Mouse (Mus musculus) stomach, embryonic 16.5 days (tissue): ENCODE results near the gene Gm16503. TPM values are rescaled to one million over a fixed set of nuclear protein-coding genes. Genes with fewer than 3 reads are reported as not detected.
"Not testable (repeated sequence)": the region's sequence is repeated elsewhere in the genome, so short reads cannot be mapped to it uniquely, and the experiment has no call there.

ENCODE experiments used
- ATAC-seq: fragments of 200-750 bp; cut with Nextera tagmentation; 2 replicates; pipeline ENCODE4 v1.8.0; 2017; ENCODE audit warnings: moderate number of reproducible peaks, moderate TSS enrichment; ENCODE audit not compliant: insufficient read depth, low FRiP score
- H3K27ac ChIP-seq: fragments of 300-500 bp; sonication (generic); 2 replicates; pipeline ENCODE4 v1.5.1; 2014; ENCODE audit warnings: low read length
- H3K27me3 ChIP-seq: fragments of 300-500 bp; sonication (generic); 2 replicates; pipeline ENCODE4 v1.6.1; 2014; ENCODE audit warnings: low read length, control low read depth, mixed read lengths; ENCODE audit not compliant: control insufficient read depth, insufficient read depth
- H3K36me3 ChIP-seq: fragments of 300-500 bp; sonication (generic); 2 replicates; pipeline ENCODE4 v1.6.1; 2014; ENCODE audit warnings: low read length; ENCODE audit not compliant: control insufficient read depth, insufficient read depth
- H3K4me1 ChIP-seq: fragments of 300-500 bp; sonication (generic); 2 replicates; pipeline ENCODE4 v1.6.1; 2014; ENCODE audit warnings: low read length, control low read depth, mixed read lengths; ENCODE audit not compliant: control insufficient read depth, insufficient read depth
- H3K4me2 ChIP-seq: fragments of 300-500 bp; sonication (generic); 2 replicates; pipeline ENCODE4 v1.6.1; 2014; ENCODE audit warnings: low read depth, low read length, mixed read lengths
- H3K4me3 ChIP-seq: fragments of 300-500 bp; sonication (generic); replicated peaks from 2 replicates; pipeline ENCODE4 v1.5.1; 2014; ENCODE audit warnings: mild to moderate bottlenecking, low read length
- H3K9ac ChIP-seq: fragments of 300-500 bp; sonication (generic); 2 replicates; pipeline ENCODE4 v1.6.1; 2014; ENCODE audit warnings: low read length
- H3K9me3 ChIP-seq: fragments of 300-500 bp; sonication (generic); replicated peaks from 2 replicates; pipeline ENCODE4 v1.6.1; 2016; ENCODE audit warnings: low read length, control low read depth; ENCODE audit not compliant: control insufficient read depth
- WGBS: fragments of 180-500 bp; shearing (Covaris S2); extraction: QIAGEN DNeasy Blood & Tissue Kit; methylation state at CpG from one replicate; pipeline ENCODE4 v1.1.7; 2014; 5-methylcytosine and 5-hydroxymethylcytosine counted together
- polyA plus RNA-seq: library from polyadenylated mRNA; unstranded; fragments of >200 nt; fragmentation: Nextera tagmentation; extraction: Ambion mirVana; gene quantifications from 2 replicates; pipeline ENCODE4 v1.2.1, GENCODE M21; 2015

Gm16503 gene
- polyA plus RNA-seq, 1 experiment from 2014 or later, result 0.25 TPM

DNA sequence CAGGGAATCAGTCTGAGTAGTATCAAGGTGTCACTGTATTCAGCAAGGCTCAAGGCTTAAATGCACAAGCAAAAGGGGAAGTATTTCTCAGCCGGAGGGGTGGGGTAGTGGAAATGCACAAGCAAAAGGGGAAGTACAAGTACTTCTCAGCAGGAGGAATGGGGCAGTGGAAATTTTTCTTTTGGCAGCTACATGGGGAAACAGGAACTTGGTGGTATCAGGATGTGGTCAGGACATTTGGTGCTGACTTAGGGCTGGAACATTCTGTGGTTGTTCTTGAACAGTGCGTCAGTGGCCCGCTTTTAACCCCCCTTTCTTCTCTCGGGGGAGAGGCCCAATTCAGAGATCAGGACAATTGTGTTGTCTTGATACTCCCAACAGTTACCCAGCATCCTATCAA is 39.4 kb downstream of the Gm16503 start:
- H3K27me3 ChIP-seq, ATAC-seq, H3K9ac ChIP-seq, H3K36me3 ChIP-seq, H3K4me3 ChIP-seq, H3K27ac ChIP-seq, H3K4me2 ChIP-seq, H3K4me1 ChIP-seq, H3K9me3 ChIP-seq: not testable (repeated sequence)
- 89% methylated on average over 4 of the region's 4 CpGs for WGBS

- no peaks in the 10 kb centered on the region for H3K36me3 ChIP-seq
- no peak overlapping the region for H3K27ac ChIP-seq
- no peaks in the 10 kb centered on the region for H3K27me3 ChIP-seq
- ATAC-seq, result peak; percentile 47; the same call in 1 of the 2 replicates
- no peak overlapping the region for H3K9ac ChIP-seq
- H3K9me3 ChIP-seq, result peaks cover 11% of the 10 kb centered on the region; the same call in 1 of the 2 replicates
- no peak overlapping the region for H3K4me3 ChIP-seq
- no peak overlapping the region for H3K4me2 ChIP-seq
- no peaks in the 10 kb centered on the region for H3K4me1 ChIP-seq
- WGBS, result 63% methylated on average over 1 of the region's 1 CpGs
These were observed 46.8 kb downstream of the Gm16503 start for GRCm38 (mm10) chr4:147586511-147587473.

Other genes with a start within 250 kb of the Gm16503 start
- gene Zfp988, start 234.5 kb upstream of the Gm16503 start, polyA plus RNA-seq, result 0.18 TPM in 1 of 2 replicates, not detected in the other
- gene Zfp978, start 178.9 kb upstream of the Gm16503 start, polyA plus RNA-seq, result not detected in 2 replicates
- gene Zfp982, start 47.8 kb upstream of the Gm16503 start, polyA plus RNA-seq, result 3.9 and 4.8 TPM in 2 replicates
- 0.19 and 0.32 TPM in 2 replicates for gene Zfp985, start 13.1 kb downstream of the Gm16503 start, polyA plus RNA-seq
- gene Zfp979, start 102.3 kb downstream of the Gm16503 start, polyA plus RNA-seq, result 2.0 and 2.6 TPM in 2 replicates
- not detected in 2 replicates for gene Zfp534, start 162.3 kb downstream of the Gm16503 start, polyA plus RNA-seq